Mouse (Mus musculus) A20 (cell line): ENCODE data around the gene Prdm11.
A peak's percentile ranks its signal among the peaks of the same experiment; 100 is the strongest.

ENCODE experiments used
- DNase-seq: peaks from one replicate; pipeline ENCODE4 v3.0.0-alpha.2; 2011; ENCODE audit warnings: low read depth, low spot score

The Prdm11 gene

GRCm38 (mm10) chr2:93046509-93046835, 505 bp upstream of the Prdm11 start:
- no peak for DNase-seq

DNA sequence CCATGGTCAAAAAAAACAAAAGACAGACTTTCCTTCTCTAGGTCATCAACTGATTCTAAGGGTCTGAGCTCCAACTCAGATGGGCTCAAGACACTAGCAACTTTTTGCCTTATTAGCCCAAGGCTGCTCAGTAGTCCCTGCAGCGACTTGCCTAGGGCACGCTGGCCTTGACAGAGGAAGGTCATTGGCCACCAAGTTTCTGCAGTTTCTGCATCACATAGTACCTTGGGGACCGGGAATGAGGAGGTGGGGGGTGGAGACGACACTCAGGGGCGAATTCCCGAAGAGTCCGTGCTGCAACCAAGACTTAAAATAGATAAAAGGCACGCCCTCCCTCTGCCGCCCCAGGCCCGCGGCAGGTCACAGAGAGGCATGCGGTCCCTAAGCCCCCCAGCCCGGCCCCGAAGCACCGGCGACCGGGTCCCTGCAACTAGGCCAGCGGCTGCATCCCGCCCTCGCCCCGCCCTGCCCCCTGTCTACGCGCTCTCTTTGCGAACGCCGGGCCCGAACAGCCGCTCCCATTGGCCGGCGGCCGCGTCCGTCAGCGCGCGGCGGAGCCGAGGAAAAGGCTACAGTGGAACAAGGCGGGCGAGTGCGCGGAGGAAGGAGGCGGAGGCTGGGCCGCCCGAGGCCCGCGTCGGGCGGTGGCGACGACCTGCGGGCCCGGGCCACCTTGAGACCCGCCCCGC, 694 bp downstream of the Prdm11 start:
- DNase-seq: peak; percentile 95

DNA sequence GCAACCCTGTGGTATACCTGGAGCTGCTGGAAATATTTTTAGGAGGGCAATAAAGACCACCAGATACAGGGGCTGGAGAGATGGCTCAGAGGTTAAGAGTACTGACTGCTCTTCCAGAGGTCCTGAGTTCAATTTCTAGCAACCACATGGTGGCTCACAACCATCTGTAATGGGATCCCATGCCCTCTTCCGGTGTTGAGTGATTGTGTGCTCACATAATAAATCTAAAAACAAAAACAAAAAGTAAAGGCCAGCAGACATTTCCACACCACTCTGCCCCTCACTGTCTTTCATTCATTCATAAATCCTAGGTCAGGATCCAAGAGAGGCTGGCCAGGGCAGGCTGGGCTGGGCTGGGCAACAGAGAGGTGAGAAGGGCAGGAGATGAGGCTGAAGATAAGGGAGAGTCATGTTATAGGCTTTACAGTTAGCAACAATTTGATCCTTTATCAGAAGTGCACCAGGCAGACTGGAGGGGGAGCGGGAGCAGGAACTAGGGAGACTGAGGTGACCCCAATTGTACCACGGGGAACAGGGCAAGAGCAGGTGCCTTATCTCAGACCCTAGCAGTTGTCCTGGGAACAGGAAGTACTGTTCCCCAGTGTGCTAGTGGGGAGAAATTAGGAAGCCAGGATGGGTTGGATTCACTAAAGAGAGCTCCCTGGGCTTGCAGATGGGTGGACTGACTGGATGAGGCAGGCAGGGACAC, 2.4 kb downstream of the Prdm11 start:
- DNase-seq: no peak

- no peak for DNase-seq
Observed at GRCm38 (mm10) chr2:93041470-93041869, 4.5 kb downstream of the Prdm11 start.

DNA sequence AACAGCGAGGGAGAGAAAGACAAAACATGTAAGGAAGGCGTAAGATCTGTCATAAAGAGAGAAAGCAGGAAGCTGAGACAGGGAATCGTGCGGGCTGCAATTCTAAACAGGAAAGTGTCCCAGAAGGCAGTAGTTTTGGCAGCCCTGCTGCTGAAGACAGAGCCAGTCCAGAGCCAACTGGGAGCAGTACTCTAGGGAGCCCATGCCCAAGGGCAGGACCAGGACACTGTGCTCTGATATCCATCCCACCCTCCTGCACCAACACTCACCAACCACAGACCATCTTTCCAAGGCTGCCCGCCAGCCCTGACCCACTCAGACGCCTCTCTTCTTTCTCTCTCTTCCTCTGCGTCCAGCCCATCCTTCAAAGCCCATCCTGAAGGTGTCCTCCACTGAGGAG, 5.1 kb downstream of the Prdm11 start:
- DNase-seq: no peak

DNA sequence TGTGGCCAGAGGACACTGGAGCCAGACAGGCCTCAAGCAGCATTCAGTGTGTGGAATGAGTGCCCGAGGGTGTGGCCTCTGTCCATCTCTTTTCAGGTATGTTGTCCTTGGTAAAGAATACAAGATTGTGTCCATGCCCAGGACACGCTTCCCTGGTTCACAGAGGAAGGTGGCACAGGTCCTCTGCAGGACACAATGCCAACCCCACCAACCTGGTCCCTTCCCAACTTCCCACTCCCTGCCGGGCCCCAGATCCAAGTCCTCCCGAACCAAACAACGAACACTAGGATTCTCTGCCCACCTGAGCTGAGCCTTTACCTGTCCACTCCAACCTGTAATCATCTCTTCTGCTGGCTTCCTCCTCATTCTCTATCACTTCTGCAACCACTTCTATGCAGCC, 6.3 kb downstream of the Prdm11 start:
- DNase-seq: no peak

DNA sequence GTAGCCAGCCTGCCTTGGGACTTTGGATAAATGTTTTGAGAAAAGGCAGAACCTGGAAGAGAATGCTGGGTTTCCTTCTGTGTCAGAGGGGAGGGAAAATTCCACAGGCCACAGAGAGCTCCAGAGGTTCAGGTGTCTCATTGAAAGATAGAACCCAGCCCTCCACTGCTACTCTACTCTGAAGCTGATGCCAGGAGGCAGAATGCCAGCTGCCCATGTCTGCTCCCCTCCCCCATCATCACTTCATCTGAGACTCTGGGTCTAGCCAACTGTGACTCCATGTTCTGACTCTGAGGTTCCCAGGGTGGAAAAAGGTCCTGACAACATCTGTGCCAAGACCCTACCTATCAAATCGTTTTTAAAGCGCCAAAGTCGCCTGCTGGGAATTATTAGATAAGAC, 6.9 kb downstream of the Prdm11 start:
- DNase-seq: no peak

DNA sequence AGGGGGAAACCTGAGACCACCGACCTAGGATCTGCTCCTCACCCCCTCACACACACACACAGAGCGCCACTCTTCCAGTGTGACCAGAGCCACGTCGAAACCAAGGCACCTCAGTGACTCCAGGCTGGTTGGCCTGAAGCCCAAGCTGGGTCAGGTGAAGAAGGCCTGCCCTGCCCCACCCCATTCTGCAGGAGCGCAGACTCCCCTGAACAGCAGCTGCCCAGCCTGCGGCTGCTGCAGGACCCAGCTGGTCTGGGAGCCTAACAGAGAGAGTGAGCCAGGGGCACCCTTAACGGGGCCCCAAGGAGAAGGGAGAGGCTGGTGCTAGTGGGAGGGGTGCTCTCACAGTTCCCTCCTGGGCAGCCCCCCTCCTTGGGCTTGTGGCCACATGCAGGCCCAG, 10.3 kb downstream of the Prdm11 start:
- no peak for DNase-seq

DNA sequence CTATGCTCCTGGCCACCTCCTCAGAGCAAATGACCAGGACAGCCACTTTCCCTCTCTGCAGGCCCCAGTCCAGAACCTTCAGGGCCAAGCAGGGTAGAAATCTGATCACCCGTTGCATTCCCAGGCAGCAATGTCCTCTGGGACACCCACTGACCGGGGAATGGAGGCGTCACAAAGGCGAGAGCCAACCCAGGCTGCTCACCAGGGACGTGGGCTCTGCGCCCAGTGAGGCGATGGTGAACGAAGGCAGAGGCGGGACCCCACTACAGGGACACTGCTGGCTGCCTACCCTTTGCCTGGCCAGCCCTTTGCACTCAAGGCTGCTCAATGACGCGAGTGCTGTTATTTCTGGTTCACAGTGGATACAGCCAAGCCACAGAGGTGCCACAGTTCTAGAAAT, 13.3 kb downstream of the Prdm11 start:
- DNase-seq: no peak

DNA sequence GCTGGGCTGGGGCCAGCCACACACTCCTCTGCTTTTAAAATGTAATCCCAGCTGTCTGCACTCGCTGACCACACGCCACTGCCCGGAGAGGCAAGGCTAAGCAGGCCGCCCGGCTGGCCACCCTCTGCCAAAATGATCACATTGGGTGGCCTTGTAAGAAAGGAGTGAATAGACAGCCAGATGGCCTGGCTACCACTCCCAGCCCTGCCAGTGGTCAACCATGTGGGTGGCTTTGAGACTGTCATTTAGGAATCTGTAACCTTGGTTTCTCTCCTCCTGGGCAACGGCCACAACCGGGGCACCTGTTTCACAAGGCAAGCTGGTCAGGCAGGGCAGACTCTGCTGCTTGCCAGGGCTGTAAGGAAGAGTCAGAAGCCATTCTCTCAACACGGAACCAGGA, 13.9 kb downstream of the Prdm11 start:
- no peak for DNase-seq

DNA sequence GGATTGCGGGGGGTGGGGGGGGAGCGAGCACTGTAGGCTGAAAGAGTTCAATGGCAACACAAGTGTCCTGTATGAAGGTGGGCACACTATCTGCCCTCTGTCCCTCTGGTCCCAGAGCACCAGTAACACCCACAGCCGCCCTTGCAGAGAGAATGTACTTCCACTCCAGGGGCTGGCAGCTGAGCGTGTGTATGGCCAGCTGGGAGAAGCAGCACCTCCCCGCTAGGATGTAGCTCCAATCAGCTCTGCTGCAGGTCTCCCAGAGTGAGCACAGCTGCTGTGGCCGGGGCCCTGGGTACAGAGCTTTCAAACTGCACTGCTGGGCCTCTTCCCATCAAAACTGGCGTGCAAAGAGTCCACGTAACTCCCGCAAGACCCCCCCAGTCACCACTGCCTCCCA, 14.9 kb downstream of the Prdm11 start:
- no peak for DNase-seq

GRCm38 (mm10) chr2:93030101-93030500, 15.9 kb downstream of the Prdm11 start:
- DNase-seq: no peak

DNA sequence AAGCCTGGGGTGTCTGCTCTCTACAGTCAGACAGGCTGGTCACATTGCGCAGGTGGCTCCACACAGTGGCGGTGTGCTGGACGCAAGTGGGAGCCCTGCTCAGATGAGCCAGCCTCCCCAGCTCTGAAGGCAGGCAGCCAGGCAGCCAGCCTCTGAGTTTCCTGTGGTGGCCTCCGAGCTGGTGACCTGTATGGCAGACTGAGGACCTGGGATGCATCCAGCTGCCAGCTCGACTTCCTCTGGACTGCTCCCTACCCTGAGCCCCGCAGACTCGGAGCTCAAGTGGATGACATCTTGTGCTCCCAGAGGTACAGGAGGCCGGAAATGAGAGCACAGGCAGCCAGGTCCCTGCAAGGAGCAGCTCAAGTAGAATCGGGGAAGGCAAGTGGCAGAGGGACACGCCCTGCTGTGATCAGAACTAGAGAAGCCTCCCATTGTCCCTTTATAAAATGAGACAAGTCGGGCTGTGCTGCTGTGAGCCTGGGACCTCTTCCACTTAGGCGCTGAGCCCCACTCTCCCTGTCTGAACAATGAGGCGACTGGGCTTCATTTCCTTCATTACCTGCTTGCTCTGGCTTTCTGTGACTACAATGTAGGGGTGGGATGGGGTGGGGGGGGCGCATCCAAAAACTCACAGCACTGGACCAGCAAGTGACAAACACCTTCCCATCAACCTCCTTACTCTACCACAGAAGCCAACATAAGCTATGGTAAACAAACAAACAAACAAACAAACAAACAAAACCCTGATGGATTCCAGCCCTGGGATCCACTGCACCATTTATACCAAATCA, 16.5 kb downstream of the Prdm11 start:
- DNase-seq: no peak

DNA sequence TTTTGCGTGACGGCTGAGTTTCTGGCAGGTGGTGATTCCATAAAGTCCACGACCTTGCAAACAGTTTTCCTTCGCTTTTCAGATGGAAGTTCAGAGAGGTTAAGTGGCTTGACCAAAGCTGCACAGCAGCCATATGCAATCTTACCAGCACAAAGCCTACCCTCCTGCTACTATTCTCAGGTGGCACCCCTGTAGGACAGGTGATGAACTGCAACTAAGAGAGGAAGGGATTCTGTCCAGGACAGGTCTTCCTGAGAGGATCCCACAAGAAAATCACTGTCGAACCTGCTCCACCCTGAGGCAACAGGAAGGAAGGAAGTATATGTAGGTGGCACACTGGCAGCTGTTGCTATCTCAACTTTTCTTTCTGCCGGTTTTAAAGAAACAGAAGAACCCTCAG, 17.1 kb downstream of the Prdm11 start:
- DNase-seq: no peak

DNA sequence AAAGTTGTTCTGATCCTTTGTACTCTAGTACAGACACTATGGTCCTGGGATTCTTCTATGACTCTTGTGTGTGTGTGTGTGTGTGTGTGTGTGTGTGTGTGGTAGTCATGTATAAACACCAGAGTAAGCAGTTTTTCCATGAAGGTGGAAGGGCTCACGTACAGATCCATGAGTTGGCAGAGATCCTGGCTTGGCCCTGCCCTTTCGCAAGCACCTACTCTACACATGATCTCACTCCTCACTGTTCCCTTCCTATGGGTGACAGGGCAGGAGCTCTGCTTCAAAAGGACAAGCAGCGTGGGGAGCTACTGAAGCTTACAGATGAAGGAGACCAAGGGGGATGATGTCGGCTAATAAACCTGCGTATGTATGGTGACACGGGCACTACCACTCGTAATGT, 18.3 kb downstream of the Prdm11 start:
- no peak for DNase-seq

DNA sequence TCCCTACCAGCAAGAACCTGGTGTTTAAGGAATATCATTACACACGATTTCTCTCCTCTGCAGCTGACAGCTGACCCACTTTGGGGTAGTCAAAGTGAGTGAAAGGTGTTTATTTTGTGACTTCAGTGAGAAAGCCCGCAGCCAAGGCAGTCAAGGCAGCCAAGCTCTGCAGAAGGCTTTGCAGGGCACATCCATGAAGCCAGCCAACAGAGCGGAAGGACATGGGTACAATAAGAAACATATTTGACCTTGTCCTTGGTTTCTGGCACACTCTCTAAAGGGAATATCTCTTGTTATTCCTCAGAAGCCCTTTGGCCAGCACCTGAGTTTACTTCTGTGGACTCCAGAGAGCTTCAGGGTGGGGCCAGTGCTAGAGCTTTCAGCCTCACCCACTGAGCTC, 21.5 kb downstream of the Prdm11 start:
- no peak for DNase-seq

GRCm38 (mm10) chr2:93018854-93019253, 27.1 kb downstream of the Prdm11 start:
- no peak for DNase-seq

GRCm38 (mm10) chr2:93017151-93017550, 28.8 kb downstream of the Prdm11 start:
- DNase-seq: no peak

GRCm38 (mm10) chr2:93015041-93015440, 30.9 kb downstream of the Prdm11 start:
- peak; percentile 9 for DNase-seq

DNA sequence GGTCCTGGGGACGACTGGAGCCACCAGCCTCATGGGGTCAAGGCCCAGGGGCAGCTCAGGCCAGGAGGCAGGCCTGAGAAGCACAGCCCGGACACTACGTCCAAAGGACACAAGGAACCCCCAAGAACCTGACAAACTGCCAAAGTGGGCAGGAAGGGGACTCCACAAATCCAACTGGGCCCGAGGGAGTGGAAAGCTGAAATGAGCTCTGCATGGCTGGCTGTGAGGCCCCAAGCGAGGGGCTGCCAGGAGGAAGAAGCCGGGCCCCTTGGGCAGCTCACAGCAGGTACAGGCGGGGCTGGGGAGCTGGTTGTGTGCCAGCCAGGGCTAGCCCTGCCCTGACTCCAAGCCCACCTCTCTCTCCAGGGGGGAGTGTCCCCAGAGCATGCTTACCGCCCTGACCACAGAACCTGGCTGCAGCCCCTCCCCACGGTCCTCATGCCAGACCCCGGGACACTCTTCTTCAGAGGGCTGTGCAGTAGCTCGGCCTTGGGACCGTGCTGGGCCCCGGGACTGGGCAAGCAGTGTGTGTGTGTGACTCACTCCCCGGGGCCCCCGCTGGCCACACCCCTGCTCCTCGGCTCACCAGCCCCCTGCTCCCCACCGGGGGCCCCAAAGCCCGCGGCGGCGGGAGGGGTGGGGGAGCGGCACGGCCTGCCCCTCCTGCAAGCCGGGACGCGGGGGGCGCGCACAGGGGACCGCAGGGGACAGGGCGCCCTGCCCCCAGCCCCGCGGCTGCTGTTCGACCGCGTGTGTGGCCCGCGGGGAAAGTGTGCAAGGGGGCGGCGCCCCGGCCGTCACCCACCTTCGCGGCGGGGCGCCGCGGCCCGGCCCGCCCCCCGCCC, 31.7 kb downstream of the Prdm11 start:
- DNase-seq: peak; percentile 10

DNA sequence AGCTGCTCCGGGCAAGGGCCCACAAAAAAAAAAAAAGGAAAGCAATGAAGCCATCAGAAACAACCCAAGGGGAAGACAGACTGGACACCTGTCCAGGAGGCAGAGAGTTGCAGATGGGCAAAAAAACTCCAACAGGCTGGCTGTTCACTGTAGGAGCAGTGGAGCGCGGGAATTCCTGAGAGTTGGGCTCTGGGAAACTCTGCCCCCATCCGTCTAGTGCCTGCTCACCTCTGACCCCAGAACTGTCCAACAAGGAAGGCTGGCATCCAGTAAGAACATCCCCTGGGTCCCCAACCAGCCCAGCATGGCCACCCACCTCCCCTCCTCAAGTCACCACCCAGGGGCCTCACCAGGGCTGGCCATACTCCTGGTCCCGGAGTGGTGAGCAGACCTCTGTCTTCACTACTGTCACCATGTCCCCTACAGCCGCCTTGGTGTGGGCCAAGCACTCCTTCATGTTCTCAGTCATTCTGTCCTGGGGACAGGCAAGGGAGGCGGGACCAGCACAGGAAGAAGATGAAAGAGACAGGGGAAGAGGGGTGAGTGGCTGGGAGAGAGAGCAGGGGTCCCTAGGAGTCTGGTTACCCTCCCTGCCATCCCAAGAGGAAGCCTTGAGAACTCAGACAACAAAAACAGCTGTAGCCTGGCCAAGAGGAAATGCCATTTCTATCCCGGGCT, 32.4 kb downstream of the Prdm11 start:
- DNase-seq: no peak
